Mouse (Mus musculus): ENCODE measurements around the gene Oprd1. TPM values are rescaled to one million over a fixed set of nuclear protein-coding genes. Genes with fewer than 3 reads are reported as not detected.

Gene Oprd1
- total RNA-seq (2023) = not detected

GRCm38 (mm10) chr4:132144080-132144841 is at the start of gene Oprd1:
TSS of gene Oprd1 (minus strand) at chr4:132144486.

GRCm38 (mm10) chr4:132074933-132075769 is 69.1 kb downstream of the Oprd1 start, which contains the start of gene Epb41:
TSS of gene Epb41 (minus strand) at chr4:132075321.

GRCm38 (mm10) chr4:132074077-132074932 is 70.0 kb downstream of the Oprd1 start, which contains the start of gene Gm10300:
TSS of gene Gm10300 (plus strand) at chr4:132074697.

Other genes with a start within 250 kb of the Oprd1 start
- gene Tmem200b, start 222.7 kb downstream of the Oprd1 start, total RNA-seq (2023) = not detected
- gene Gm10300, start 69.8 kb downstream of the Oprd1 start, total RNA-seq (2023) = under 1 TPM; 0.15 to 0.16 TPM
- gene Epb41, start 69.2 kb downstream of the Oprd1 start, total RNA-seq (2023) = 10 to 100 TPM; 80.9 to 81.5 TPM
- gene Ythdf2, start 67.8 kb upstream of the Oprd1 start, total RNA-seq (2023) = 10 to 100 TPM; 36.5 to 41.0 TPM
- gene Gmeb1, start 117.1 kb upstream of the Oprd1 start, total RNA-seq (2023) = 10 to 100 TPM; 32.2 to 39.5 TPM
- gene Taf12, start 129.9 kb upstream of the Oprd1 start, total RNA-seq (2023) = 10 to 100 TPM; 30.4 to 35.6 TPM
- gene Rab42, start 158.9 kb upstream of the Oprd1 start, total RNA-seq (2023) = under 1 TPM in 1 of 2 experiments, not detected in 1; 0.53 TPM
- gene Trnau1ap, start 185.1 kb upstream of the Oprd1 start, total RNA-seq (2023) = 10 to 100 TPM; 12.6 to 15.6 TPM
- 10 to 100 TPM; 23.5 to 27.1 TPM for gene Rcc1, start 209.1 kb upstream of the Oprd1 start, total RNA-seq (2023)